Mouse (Mus musculus): ENCODE measurements around the gene Sp1. TPM values are rescaled to one million over a fixed set of nuclear protein-coding genes. Genes with fewer than 3 reads are reported as not detected.

Sp1 gene
- polyA plus RNA-seq, 1 experiment from 2014 or later: 9.6 TPM

DNA sequence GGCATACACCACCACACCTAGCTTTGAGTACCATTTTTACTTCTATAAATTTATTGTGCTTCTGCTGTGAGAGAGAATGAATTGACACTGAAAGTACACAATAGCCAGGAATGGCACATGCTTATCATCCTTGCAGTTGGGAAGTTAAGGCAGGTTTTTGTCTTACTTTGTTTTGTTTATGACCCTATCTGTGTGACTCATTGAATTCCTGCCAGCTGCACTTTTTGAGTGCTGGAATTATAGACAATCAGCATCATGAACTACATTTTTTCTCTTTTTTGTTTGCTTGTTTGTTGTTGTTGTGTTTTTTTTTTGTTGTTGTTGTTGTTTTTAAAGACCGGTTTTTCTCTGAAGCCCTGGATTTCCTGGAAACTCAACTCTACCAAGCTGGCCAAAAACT, 15.0 kb downstream of the Sp1 start:
- H3K4me3 ChIP-seq: no peak overlapping the region
- no peak overlapping the region for H3K9ac ChIP-seq (replicated peaks)
- no peak overlapping the region for H3K27ac ChIP-seq (replicated peaks)
- H3K27me3 ChIP-seq: no peaks in the 10 kb centered on the region
- no peaks in the 10 kb centered on the region for H3K4me1 ChIP-seq
- H3K36me3 ChIP-seq: peaks cover 34% of the 10 kb centered on the region
- no peak for ATAC-seq (ENCODE audit: low FRiP score, low read depth)
- H3K4me2 ChIP-seq (replicated peaks): no peak overlapping the region
- 64% methylated on average over 1 of the region's 1 CpGs for WGBS
- H3K9me3 ChIP-seq: no peaks in the 10 kb centered on the region

DNA sequence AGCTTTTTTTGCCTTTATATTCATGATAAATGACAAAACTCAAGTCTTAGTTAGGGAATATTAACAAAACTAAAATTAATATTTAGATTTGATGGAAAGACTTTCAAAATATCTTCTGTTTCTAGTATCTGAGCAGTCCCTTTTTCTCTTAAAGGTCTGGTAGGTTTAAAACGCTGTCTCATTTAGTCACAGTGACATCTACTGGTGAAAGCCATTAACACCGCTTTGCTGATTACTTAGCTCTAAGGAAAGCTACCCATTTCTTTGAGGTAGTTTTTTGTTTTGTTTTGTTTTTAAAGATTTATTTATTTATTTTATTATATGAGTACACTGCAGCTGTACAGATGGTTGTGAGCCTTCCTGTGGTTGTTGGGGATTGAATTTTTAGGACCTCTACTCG, 15.5 kb downstream of the Sp1 start:
- Histone ChIP-seq H3K4me2 (replicated peaks) (no peak overlapping the region), H3K27ac (replicated peaks) (no peak overlapping the region), H3K4me1 (no peaks in the 10 kb centered on the region), H3K27me3 (no peaks in the 10 kb centered on the region), H3K4me3 (no peak overlapping the region), H3K9ac (replicated peaks) (no peak overlapping the region), H3K9me3 (no peaks in the 10 kb centered on the region), H3K36me3 (peaks cover 39% of the 10 kb centered on the region)
- no peak for ATAC-seq (ENCODE audit: low FRiP score, low read depth)
- 56% methylated on average over 3 of the region's 3 CpGs for WGBS

DNA sequence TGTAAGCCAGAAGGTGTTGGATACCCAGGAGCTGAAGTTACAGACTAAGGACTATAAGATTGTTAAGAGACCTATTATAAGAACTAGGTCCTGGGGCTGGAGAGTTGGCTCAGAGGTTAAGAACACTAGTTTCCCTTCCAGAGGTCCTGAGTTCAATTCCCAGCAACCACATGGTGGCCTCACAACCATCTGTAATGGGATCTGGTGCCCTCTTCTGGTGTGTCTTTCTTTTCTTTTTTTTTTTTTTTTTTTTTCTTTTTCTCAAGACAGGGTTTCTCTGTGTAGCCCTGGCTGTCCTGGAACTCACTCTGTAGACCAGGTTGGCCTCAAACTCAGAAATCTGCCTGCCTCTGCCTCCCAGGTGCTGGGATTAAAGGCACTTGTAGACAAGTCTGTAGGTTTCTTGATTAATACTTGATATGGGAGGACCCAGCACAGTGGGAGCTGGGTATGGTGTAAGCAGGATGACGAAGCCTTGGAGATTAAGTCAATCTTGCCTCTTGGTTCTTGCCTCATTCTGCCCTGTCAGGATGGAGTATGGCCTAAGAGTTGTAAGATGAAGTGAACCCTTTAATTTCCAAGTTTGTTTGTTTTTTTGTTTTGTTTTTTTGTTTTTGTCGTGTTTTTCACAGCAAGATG, 17.8 kb downstream of the Sp1 start:
- peaks cover 44% of the 10 kb centered on the region for H3K36me3 ChIP-seq
- WGBS: 97% methylated on average over 2 of the region's 2 CpGs
- no peak overlapping the region for H3K4me2 ChIP-seq (replicated peaks)

DNA sequence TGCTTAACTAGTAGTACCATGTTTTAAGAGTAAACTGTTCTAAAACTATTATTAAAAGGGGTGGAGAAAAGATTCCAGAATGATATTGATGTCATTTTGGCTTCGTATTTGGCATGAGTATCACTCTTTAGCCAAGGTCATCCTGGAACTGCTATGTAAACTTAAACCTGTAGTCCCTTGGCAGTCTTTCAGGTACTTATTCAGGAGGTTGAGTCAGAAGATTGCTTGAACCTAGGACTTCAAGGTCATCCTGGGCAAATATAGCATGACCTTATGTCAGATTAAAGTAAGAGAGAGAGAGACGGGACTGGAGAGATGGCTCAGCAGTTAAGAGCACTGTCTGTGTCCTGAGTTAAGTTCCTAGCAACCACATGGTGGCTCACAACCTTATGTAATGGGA, 18.7 kb downstream of the Sp1 start:
- Histone ChIP-seq H3K9ac (replicated peaks) (no peak overlapping the region), H3K4me2 (replicated peaks) (no peak overlapping the region), H3K27ac (replicated peaks) (no peak overlapping the region), H3K27me3 (no peaks in the 10 kb centered on the region), H3K36me3 (peaks cover 47% of the 10 kb centered on the region), H3K4me1 (no peaks in the 10 kb centered on the region), H3K4me3 (no peak overlapping the region), H3K9me3 (no peaks in the 10 kb centered on the region)
- 88% methylated on average over 2 of the region's 2 CpGs for WGBS
- no peak for ATAC-seq (ENCODE audit: low FRiP score, low read depth)

More for the DNA sequence above, 17.8 kb downstream of the Sp1 start:
- H3K9ac ChIP-seq (replicated peaks): no peak overlapping the region
- H3K4me3 ChIP-seq: no peak overlapping the region
- no peaks in the 10 kb centered on the region for H3K4me1 ChIP-seq
- no peak overlapping the region for H3K27ac ChIP-seq (replicated peaks)
- H3K27me3 ChIP-seq: no peaks in the 10 kb centered on the region
- ATAC-seq (ENCODE audit: low FRiP score, low read depth): no peak
- no peaks in the 10 kb centered on the region for H3K9me3 ChIP-seq

DNA sequence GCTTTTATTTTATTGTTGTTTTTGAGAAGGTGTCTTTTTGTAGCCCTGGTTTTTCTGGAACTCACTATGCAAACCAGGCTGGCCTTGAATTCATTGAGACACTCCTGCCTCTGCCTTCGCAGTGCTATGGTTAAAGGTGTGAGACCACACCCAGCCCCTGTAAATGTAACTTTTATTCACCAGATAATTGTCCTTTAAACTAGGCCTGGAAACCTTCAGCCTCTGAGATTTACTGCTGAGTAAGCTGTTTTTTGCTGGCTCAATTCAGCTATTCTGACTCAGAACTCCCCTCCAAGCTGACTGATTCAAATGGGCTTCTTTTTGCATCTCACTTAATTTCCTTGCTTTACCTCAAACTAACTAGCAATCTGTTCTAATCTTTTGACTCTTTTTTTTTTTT, 21.0 kb downstream of the Sp1 start:
- no peak overlapping the region for H3K27ac ChIP-seq (replicated peaks)
- H3K4me2 ChIP-seq (replicated peaks): no peak overlapping the region
- no peak overlapping the region for H3K4me3 ChIP-seq
- no peaks in the 10 kb centered on the region for H3K27me3 ChIP-seq
- H3K9ac ChIP-seq (replicated peaks): no peak overlapping the region
- no peak for ATAC-seq (ENCODE audit: low FRiP score, low read depth)
- H3K36me3 ChIP-seq: peaks cover 69% of the 10 kb centered on the region
- 100% methylated on average over 1 of the region's 1 CpGs for WGBS
- no peaks in the 10 kb centered on the region for H3K4me1 ChIP-seq
- no peaks in the 10 kb centered on the region for H3K9me3 ChIP-seq

DNA sequence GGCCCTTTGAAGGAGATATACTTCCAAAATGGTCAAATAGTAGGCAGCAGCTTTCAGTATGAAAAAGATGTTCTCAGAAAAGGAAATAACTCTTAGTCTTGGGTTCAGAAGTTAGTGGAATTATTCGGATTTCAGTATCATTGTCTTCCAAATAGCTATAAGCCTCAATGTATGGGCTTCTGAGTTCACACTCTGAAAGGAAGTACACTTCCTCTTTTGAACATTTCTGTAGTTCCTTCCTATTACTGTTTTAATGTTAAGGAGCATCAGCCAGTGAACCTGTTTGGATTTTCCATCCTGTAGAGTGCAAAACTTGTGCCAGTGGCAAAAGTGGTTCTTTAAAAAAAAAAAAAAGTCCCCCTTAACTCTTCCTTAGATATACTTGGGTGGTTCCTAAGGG, 26.1 kb downstream of the Sp1 start:
- no peak for ATAC-seq (ENCODE audit: low FRiP score, low read depth)

DNA sequence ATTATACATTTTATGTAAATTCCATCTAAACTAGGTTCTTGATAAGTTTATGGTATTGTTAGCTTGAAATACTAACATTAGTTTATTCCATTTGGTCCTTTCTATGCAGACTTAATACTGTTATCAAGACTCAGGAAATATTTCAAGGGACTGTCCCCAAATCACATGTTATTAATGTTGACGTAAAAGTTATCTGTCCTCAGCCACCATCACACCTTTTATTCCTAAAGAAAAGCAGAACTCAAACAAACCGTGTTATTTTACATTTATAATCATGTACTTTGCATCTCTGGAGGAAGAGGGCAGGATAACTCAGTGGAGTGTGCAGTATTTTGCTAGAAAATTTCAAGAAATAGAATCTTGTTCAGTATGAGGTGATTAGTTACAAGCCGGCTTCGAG, 27.2 kb downstream of the Sp1 start:
- peaks cover 79% of the 10 kb centered on the region for H3K36me3 ChIP-seq

More for the DNA sequence above, 26.1 kb downstream of the Sp1 start:
- Histone ChIP-seq H3K4me3 (no peak overlapping the region), H3K9me3 (no peaks in the 10 kb centered on the region), H3K9ac (replicated peaks) (no peak overlapping the region), H3K4me2 (replicated peaks) (no peak overlapping the region), H3K4me1 (no peaks in the 10 kb centered on the region), H3K36me3 (peaks cover 87% of the 10 kb centered on the region), H3K27me3 (no peaks in the 10 kb centered on the region), H3K27ac (replicated peaks) (no peak overlapping the region)
- WGBS: 92% methylated on average over 1 of the region's 1 CpGs

DNA sequence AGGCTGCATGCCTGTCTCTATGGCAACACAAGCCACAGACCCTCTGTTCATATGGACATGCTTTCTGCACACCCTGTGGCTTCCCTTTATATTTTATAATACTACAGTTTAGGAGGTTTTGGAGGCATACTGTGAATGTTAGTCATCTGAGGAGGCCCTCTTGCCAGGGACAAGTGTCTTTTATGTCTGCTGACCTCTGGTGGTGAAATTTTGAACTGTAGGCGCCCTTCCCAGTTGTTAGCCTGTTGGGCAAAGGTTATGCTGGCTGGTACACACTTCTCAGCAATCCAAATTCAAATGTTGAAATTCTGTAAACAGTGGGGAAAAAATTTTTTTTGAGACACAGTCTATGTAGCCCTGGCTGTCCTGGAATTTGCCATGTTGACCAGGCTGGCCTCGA, 36.5 kb downstream of the Sp1 start:
- no peaks in the 10 kb centered on the region for H3K4me1 ChIP-seq
- no peaks in the 10 kb centered on the region for H3K36me3 ChIP-seq
- H3K27ac ChIP-seq (replicated peaks): no peak overlapping the region
- H3K9ac ChIP-seq (replicated peaks): no peak overlapping the region
- H3K27me3 ChIP-seq: no peaks in the 10 kb centered on the region
- H3K4me3 ChIP-seq: no peak overlapping the region
- H3K9me3 ChIP-seq: no peaks in the 10 kb centered on the region
- no peak for ATAC-seq (ENCODE audit: low FRiP score, low read depth)
- H3K4me2 ChIP-seq (replicated peaks): no peak overlapping the region
- WGBS: 50% methylated on average over 2 of the region's 2 CpGs

More for the DNA sequence above, 27.2 kb downstream of the Sp1 start:
- H3K4me1 ChIP-seq: no peaks in the 10 kb centered on the region
- H3K27me3 ChIP-seq: no peaks in the 10 kb centered on the region
- H3K4me2 ChIP-seq (replicated peaks): no peak overlapping the region
- 96% methylated on average over 4 of the region's 4 CpGs for WGBS
- no peak overlapping the region for H3K9ac ChIP-seq (replicated peaks)
- ATAC-seq (ENCODE audit: low FRiP score, low read depth): no peak
- no peaks in the 10 kb centered on the region for H3K9me3 ChIP-seq
- H3K27ac ChIP-seq (replicated peaks): no peak overlapping the region
- no peak overlapping the region for H3K4me3 ChIP-seq

DNA sequence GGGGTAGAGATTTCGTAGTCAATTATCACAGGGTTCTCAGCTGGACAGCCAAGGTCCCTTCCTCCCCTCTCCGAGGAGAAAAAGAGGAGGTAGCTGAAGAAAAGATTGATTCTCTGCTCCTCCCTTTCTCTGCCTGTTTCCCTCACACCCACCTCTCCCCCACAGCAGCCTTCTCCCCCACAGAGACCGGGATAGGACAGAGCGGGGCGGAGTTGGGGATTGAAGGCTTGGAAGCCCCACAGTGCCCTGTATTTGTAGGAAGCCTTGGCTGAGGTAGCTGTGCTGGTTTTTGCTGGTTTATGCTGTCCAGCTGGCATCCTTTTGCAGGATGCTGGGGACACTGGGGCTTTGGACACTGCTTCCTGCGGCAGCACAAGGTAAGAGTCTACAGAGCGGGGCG, 39.2 kb downstream of the Sp1 start, which contains the start of gene Amhr2:
Gene Amhr2 (plus strand): TSS at position 222 of the 400 bp plus-strand sequence.
- Histone ChIP-seq H3K27ac (replicated peaks) (no peak within 1 kb of the TSS), H3K4me3 (no peak within 1 kb of the TSS), H3K9ac (replicated peaks) (no peak within 1 kb of the TSS), H3K4me1 (no peaks in the 10 kb centered on the region), H3K4me2 (replicated peaks) (no peak within 1 kb of the TSS), H3K27me3 (no peaks in the 10 kb centered on the region), H3K9me3 (no peaks in the 10 kb centered on the region), H3K36me3 (no peaks in the 10 kb centered on the region)
- 68% methylated on average over 8 of the region's 8 CpGs for WGBS
- no peak for ATAC-seq (ENCODE audit: low FRiP score, low read depth)

DNA sequence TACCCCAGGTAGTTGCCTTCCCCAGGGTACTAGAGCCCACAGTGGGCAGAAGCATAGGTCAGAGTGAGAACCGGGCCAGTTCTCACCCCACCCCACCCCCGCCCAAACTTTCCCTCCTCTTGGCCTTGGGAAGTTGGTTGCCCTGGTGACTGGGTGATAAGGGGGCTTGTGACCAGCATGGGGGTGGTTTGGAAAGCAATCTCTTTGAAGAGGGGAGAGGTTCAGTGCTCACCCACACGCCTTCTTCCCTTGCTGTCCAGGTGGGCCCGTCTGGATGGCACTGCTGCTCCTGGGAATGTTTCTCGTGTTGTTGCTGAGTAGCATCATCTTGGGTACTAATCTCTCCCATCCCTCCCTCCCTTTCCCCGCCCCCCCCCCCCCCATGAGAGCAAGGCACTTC, 40.5 kb downstream of the Sp1 start:
- H3K4me1 ChIP-seq: 0 out of 2 replicates have a peak, but pooled peaks cover 5% of the 10 kb centered on the region
- no peaks in the 10 kb centered on the region for H3K27me3 ChIP-seq
- no peak overlapping the region for H3K4me2 ChIP-seq (replicated peaks)
- H3K27ac ChIP-seq (replicated peaks): no peak overlapping the region
- H3K9ac ChIP-seq (replicated peaks): no peak overlapping the region
- 69% methylated on average over 3 of the region's 6 CpGs for WGBS
- H3K36me3 ChIP-seq: no peaks in the 10 kb centered on the region
- no peaks in the 10 kb centered on the region for H3K9me3 ChIP-seq
- H3K4me3 ChIP-seq: no peak overlapping the region
- ATAC-seq (ENCODE audit: low FRiP score, low read depth): no peak

DNA sequence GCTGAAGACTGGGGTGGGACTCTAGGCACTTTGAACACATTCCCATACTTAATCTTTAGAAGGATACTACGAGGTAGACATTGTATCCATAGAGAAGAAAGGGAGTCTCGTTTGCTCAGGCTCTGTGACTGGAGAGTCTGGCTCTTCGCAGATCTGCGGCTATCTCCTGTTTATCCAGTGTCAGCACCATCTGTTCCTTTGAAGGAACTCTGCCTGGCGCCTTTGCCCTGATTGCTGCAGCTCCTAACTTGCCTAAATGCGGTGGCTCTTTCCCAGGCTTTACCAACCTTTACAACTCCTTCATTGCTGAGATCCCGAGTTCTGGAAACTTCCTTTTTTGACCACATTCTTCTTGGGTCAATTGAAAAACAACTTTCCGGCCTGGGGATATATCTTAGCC, 43.4 kb downstream of the Sp1 start:
- Histone ChIP-seq H3K36me3 (no peaks in the 10 kb centered on the region), H3K27ac (replicated peaks) (no peak overlapping the region), H3K4me2 (replicated peaks) (no peak overlapping the region), H3K9ac (replicated peaks) (no peak overlapping the region), H3K4me1 (0 out of 2 replicates have a peak, but pooled peaks cover 5% of the 10 kb centered on the region), H3K27me3 (no peaks in the 10 kb centered on the region), H3K4me3 (no peak overlapping the region), H3K9me3 (no peaks in the 10 kb centered on the region)
- ATAC-seq (ENCODE audit: low FRiP score, low read depth): no peak
- 82% methylated on average over 8 of the region's 8 CpGs for WGBS

DNA sequence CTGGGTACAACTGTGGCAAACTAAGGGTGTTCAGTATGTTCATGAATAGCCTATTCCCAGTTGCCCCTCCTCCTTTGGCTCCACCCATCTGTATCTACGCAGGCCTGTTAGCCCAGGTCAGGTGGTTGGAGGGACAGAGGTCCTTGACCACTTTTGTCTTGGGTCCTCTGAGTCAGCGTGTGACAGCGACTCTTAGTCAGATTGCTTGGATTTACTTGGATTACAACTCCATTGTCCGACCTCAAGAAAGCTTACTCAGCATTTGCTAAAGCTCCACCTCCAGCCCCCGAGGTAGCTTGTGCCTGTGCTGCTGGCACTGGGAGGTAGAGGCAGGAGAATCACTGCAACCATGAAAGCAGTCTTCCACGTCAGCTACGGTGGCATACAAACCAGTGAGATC, 45.0 kb downstream of the Sp1 start:
- Histone ChIP-seq H3K4me3 (no peak overlapping the region), H3K27ac (replicated peaks) (no peak overlapping the region), H3K9me3 (no peaks in the 10 kb centered on the region), H3K36me3 (no peaks in the 10 kb centered on the region), H3K4me2 (replicated peaks) (no peak overlapping the region), H3K9ac (replicated peaks) (no peak overlapping the region), H3K27me3 (no peaks in the 10 kb centered on the region), H3K4me1 (0 out of 2 replicates have a peak, but pooled peaks cover 5% of the 10 kb centered on the region)
- no peak for ATAC-seq (ENCODE audit: low FRiP score, low read depth)
- 29% methylated on average over 7 of the region's 7 CpGs for WGBS
